Mouse (Mus musculus) hindbrain, embryonic 12.5 days (tissue): ENCODE results near the gene Krt16. TPM values are rescaled to one million over a fixed set of nuclear protein-coding genes. Genes with fewer than 3 reads are reported as not detected.

Experiments used
- ATAC-seq: fragments of 200-750 bp; cut with Nextera tagmentation; 2 replicates; pipeline ENCODE4 v1.8.0; 2017; ENCODE audit warnings: moderate TSS enrichment; ENCODE audit not compliant: low FRiP score
- H3K27ac ChIP-seq: fragments of 300-500 bp; sonication (generic); 2 replicates; pipeline ENCODE4 v1.5.1; 2016; ENCODE audit warnings: mild to moderate bottlenecking
- H3K27me3 ChIP-seq: fragments of 300-500 bp; sonication (generic); 2 replicates; pipeline ENCODE4 v1.6.1; 2016; ENCODE audit warnings: mild to moderate bottlenecking
- H3K36me3 ChIP-seq: fragments of 300-500 bp; sonication (generic); 2 replicates; pipeline ENCODE4 v1.6.1; 2016; ENCODE audit warnings: mild to moderate bottlenecking
- H3K4me1 ChIP-seq: fragments of 300-500 bp; sonication (generic); 2 replicates; pipeline ENCODE4 v1.6.1; 2016
- H3K4me2 ChIP-seq: fragments of 300-500 bp; sonication (generic); replicated peaks from 2 replicates; pipeline ENCODE4 v1.6.1; 2016; ENCODE audit warnings: mild to moderate bottlenecking
- H3K4me3 ChIP-seq: fragments of 300-500 bp; sonication (generic); 2 replicates; pipeline ENCODE4 v1.5.1; 2016; ENCODE audit warnings: mild to moderate bottlenecking
- H3K9ac ChIP-seq: fragments of 300-500 bp; sonication (generic); 2 replicates; pipeline ENCODE4 v1.6.1; 2016; ENCODE audit warnings: mild to moderate bottlenecking, moderate library complexity
- H3K9me3 ChIP-seq: fragments of 300-500 bp; sonication (generic); replicated peaks from 2 replicates; pipeline ENCODE4 v1.6.1; 2016; ENCODE audit warnings: mild to moderate bottlenecking
- WGBS: fragments of 180-500 bp; shearing (Covaris S2); methylation state at CpG from one replicate; pipeline ENCODE4 v1.1.7; 2016; 5-methylcytosine and 5-hydroxymethylcytosine counted together
- polyA plus RNA-seq: library from polyadenylated mRNA; unstranded; fragments of >200 nt; fragmentation: Nextera tagmentation; extraction: Ambion mirVana; gene quantifications from 2 replicates; pipeline ENCODE4 v1.2.1, GENCODE M21; 2016

Krt16 gene
- polyA plus RNA-seq, 1 experiment from 2014 or later = not detected

- no peak for ATAC-seq
- no peaks in the 10 kb centered on the region; the same call in 1 of the 2 replicates for H3K27me3 ChIP-seq
- H3K27ac ChIP-seq = no peak overlapping the region
- H3K4me3 ChIP-seq = no peak overlapping the region
- peaks cover 3% of the 10 kb centered on the region; the same call in 1 of the 2 replicates for H3K4me1 ChIP-seq
- H3K9me3 ChIP-seq = no peaks in the 10 kb centered on the region
- H3K36me3 ChIP-seq = no peaks in the 10 kb centered on the region
- H3K4me2 ChIP-seq = no peak overlapping the region
- 70% methylated on average over 15 of the region's 15 CpGs for WGBS
- H3K9ac ChIP-seq = no peak overlapping the region
These were observed 29.2 kb upstream of the Krt16 start for GRCm38 (mm10) chr11:100277726-100278480.

GRCm38 (mm10) chr11:100275466-100275865, 26.8 kb upstream of the Krt16 start:
- Histone ChIP-seq H3K4me2 (no peak overlapping the region), H3K9me3 (no peaks in the 10 kb centered on the region), H3K27me3 (no peaks in the 10 kb centered on the region), H3K27ac (no peak overlapping the region), H3K4me1 (no peaks in the 10 kb centered on the region), H3K9ac (no peak overlapping the region), H3K4me3 (no peak overlapping the region), H3K36me3 (no peaks in the 10 kb centered on the region)
- WGBS = 44% methylated on average over 4 of the region's 5 CpGs
- no peak for ATAC-seq

GRCm38 (mm10) chr11:100274719-100275118, 26.0 kb upstream of the Krt16 start:
- Histone ChIP-seq H3K9ac (no peak overlapping the region), H3K36me3 (no peaks in the 10 kb centered on the region), H3K4me3 (no peak overlapping the region), H3K9me3 (no peaks in the 10 kb centered on the region), H3K27ac (no peak overlapping the region), H3K4me2 (no peak overlapping the region), H3K27me3 (no peaks in the 10 kb centered on the region), H3K4me1 (no peaks in the 10 kb centered on the region)
- no peak for ATAC-seq
- WGBS = 70% methylated on average over 7 of the region's 7 CpGs

GRCm38 (mm10) chr11:100271878-100272277, 23.2 kb upstream of the Krt16 start:
- no peaks in the 10 kb centered on the region for H3K4me1 ChIP-seq
- no peak for ATAC-seq
- no peak overlapping the region for H3K4me2 ChIP-seq
- H3K27me3 ChIP-seq = no peaks in the 10 kb centered on the region
- H3K4me3 ChIP-seq = no peak overlapping the region
- no peak overlapping the region for H3K27ac ChIP-seq
- no peaks in the 10 kb centered on the region for H3K36me3 ChIP-seq
- H3K9me3 ChIP-seq = no peaks in the 10 kb centered on the region
- WGBS = 84% methylated on average over 1 of the region's 1 CpGs
- H3K9ac ChIP-seq = no peak overlapping the region

GRCm38 (mm10) chr11:100269821-100270332, 21.2 kb upstream of the Krt16 start, which contains the start of gene Krt42:
TSS of gene Krt42 (minus strand) at chr11:100269871.
- Histone ChIP-seq H3K27ac (no peak within 1 kb of the TSS), H3K36me3 (no peaks in the 10 kb centered on the region), H3K4me2 (no peak within 1 kb of the TSS), H3K4me3 (no peak within 1 kb of the TSS), H3K4me1 (no peaks in the 10 kb centered on the region), H3K9ac (no peak within 1 kb of the TSS), H3K27me3 (no peaks in the 10 kb centered on the region), H3K9me3 (no peaks in the 10 kb centered on the region)
- whole genome bisulfite sequencing = 82% methylated on average over 7 of the region's 7 CpGs
- ATAC-seq = no peak

- WGBS = 26% methylated on average over 13 of the region's 13 CpGs
- Histone ChIP-seq H3K9ac (no peak overlapping the region), H3K36me3 (no peaks in the 10 kb centered on the region), H3K9me3 (no peaks in the 10 kb centered on the region), H3K4me3 (no peak overlapping the region), H3K4me2 (no peak overlapping the region), H3K4me1 (no peaks in the 10 kb centered on the region), H3K27me3 (no peaks in the 10 kb centered on the region), H3K27ac (no peak overlapping the region)
- ATAC-seq = no peak
These were observed 13.6 kb upstream of the Krt16 start for GRCm38 (mm10) chr11:100262058-100262980.

- ATAC-seq = no peak
- whole genome bisulfite sequencing = 80% methylated on average over 8 of the region's 9 CpGs
- Histone ChIP-seq H3K9me3 (no peaks in the 10 kb centered on the region), H3K9ac (no peak overlapping the region), H3K36me3 (no peaks in the 10 kb centered on the region), H3K27me3 (no peaks in the 10 kb centered on the region), H3K4me3 (no peak overlapping the region), H3K4me1 (no peaks in the 10 kb centered on the region), H3K4me2 (no peak overlapping the region), H3K27ac (no peak overlapping the region)
These were observed 12.5 kb upstream of the Krt16 start for GRCm38 (mm10) chr11:100261235-100261605.

GRCm38 (mm10) chr11:100260514-100261234, 12.0 kb upstream of the Krt16 start, which contains the start of gene Krt17:
TSS of gene Krt17 (minus strand) at chr11:100261029.
- ATAC-seq = no peak
- no peak within 1 kb of the TSS for H3K9ac ChIP-seq
- no peaks in the 10 kb centered on the region for H3K27me3 ChIP-seq
- H3K27ac ChIP-seq = no peak within 1 kb of the TSS
- H3K36me3 ChIP-seq = no peaks in the 10 kb centered on the region
- H3K4me2 ChIP-seq = no peak within 1 kb of the TSS
- H3K9me3 ChIP-seq = no peaks in the 10 kb centered on the region
- H3K4me1 ChIP-seq = no peaks in the 10 kb centered on the region
- H3K4me3 ChIP-seq = no peak within 1 kb of the TSS
- WGBS = 86% methylated on average over 21 of the region's 21 CpGs

GRCm38 (mm10) chr11:100259079-100259478, 10.4 kb upstream of the Krt16 start:
- ATAC-seq = no peak

GRCm38 (mm10) chr11:100257967-100258366, 9.3 kb upstream of the Krt16 start:
- WGBS = 88% methylated on average over 1 of the region's 1 CpGs
- Histone ChIP-seq H3K4me2 (no peak overlapping the region), H3K4me1 (no peaks in the 10 kb centered on the region), H3K36me3 (no peaks in the 10 kb centered on the region), H3K27ac (no peak overlapping the region), H3K9me3 (no peaks in the 10 kb centered on the region), H3K27me3 (no peaks in the 10 kb centered on the region), H3K4me3 (no peak overlapping the region), H3K9ac (no peak overlapping the region)
- no peak for ATAC-seq

More at GRCm38 (mm10) chr11:100259079-100259478, 10.4 kb upstream of the Krt16 start:
- Histone ChIP-seq H3K4me3 (no peak overlapping the region), H3K36me3 (no peaks in the 10 kb centered on the region), H3K27ac (no peak overlapping the region), H3K4me2 (no peak overlapping the region), H3K9me3 (no peaks in the 10 kb centered on the region), H3K4me1 (no peaks in the 10 kb centered on the region), H3K27me3 (no peaks in the 10 kb centered on the region), H3K9ac (no peak overlapping the region)
- WGBS = 94% methylated on average over 9 of the region's 9 CpGs

- no peak overlapping the region for H3K27ac ChIP-seq
- ATAC-seq = no peak
- no peak overlapping the region for H3K4me3 ChIP-seq
- H3K27me3 ChIP-seq = no peaks in the 10 kb centered on the region
- no peaks in the 10 kb centered on the region for H3K4me1 ChIP-seq
- no peak overlapping the region for H3K9ac ChIP-seq
- H3K36me3 ChIP-seq = no peaks in the 10 kb centered on the region
- WGBS = 92% methylated on average over 6 of the region's 6 CpGs
- H3K4me2 ChIP-seq = no peak overlapping the region
- no peaks in the 10 kb centered on the region for H3K9me3 ChIP-seq
These were observed 6.8 kb upstream of the Krt16 start for GRCm38 (mm10) chr11:100255514-100255913.
